Mouse (Mus musculus): Measurements from ENCODE around the gene Ccdc163.
"Not testable (repeated sequence)": the region's sequence is repeated elsewhere in the genome, so short reads cannot be mapped to it uniquely, and the experiment has no call there.

Gene Ccdc163

GRCm38 (mm10) chr4:116708201-116708764, at the start of gene Ccdc163, which contains the start of gene Mmachc:
Gene Ccdc163 (plus strand): TSS chr4:116708509.
Gene Mmachc (minus strand): TSS chr4:116708406.
- peak; percentile 83 to 91 for DNase-seq

DNA sequence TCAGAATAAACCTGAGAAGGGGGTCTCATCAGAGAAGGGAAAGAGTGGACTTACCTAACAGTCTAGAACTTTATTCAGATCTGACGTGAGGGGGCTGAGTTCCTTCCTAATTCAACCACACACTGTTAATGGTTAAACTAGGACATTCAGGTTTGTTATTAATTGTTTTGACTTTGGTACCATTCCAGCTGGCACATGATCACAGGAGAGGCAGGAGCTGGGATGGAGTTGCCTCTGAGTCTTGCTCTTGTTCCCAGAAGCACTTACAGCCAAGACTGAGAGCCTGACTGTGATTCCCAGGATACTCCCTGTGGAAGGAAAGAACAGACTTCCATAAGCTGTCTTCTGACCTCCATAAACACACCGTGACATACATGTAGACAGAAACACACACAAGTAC, 48.8 kb upstream of the Ccdc163 start:
- no peak for DNase-seq

- not testable (repeated sequence) for DNase-seq
Observed at GRCm38 (mm10) chr4:116659916-116660315, 48.4 kb upstream of the Ccdc163 start.

- DNase-seq: no peak
Observed at GRCm38 (mm10) chr4:116660829-116661228, 47.5 kb upstream of the Ccdc163 start.

DNA sequence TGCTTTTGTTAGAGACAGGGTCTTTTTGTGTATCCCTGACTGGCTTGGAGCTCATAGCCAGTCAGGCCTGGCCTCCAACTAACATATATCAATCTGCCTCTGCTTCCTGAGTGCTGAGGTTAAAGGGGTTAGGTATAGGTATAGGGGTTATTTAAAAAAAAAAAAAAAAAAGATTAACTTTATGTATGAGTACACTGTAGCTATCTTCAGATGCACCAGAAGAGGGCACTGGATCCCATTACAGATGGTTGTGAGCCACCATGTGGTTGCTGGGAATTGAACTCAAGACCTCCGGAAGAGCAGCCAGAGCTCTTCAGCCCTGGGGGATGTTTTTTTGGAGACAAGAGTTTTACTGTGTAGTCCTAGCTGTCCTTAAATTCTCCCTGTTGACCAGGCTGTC, 46.3 kb upstream of the Ccdc163 start:
- no peak for DNase-seq

GRCm38 (mm10) chr4:116666625-116667024, 41.7 kb upstream of the Ccdc163 start:
- no peak for DNase-seq

GRCm38 (mm10) chr4:116668145-116668544, 40.2 kb upstream of the Ccdc163 start:
- DNase-seq: no peak

DNA sequence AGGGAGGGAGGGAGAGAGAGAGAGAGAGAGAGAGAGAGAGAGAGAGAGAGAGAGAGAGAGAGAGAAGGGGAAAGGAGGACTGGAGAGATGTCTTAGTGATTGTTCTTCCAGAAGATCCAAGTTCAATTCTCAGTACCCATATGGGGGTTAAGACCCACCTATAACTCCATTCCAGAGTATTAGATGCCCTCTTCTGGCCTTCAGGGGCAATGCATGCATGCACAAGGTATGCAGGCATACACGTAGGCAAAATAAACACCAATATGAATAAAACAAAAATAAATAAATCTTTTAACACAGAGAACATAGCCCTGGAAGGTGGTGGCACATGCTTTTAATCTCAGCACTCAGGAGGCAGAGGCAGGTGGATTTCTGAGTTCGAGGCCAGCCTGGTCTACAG, 39.0 kb upstream of the Ccdc163 start:
- peak; percentile 13 to 26 for DNase-seq

- no peak for DNase-seq
Observed at GRCm38 (mm10) chr4:116672785-116673184, 35.5 kb upstream of the Ccdc163 start.

DNA sequence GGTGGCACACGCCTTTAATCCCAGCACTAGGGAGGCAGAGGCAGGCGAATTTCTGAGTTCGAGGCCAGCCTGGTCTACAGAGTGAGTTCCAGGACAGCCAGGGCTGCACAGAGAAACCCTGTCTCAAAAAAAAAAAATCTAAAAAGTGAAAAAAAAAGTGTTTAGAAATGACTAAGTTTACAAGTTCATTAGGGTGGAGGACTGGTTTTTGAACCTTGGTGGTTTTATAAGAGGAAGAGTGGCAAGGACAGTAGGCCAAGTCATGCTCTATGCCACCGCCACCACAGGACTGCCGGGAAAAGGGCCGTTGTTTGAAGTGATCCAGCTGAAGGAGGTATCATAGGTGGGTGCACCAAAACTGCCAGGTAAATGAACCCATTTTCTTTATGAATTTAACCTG, 33.5 kb upstream of the Ccdc163 start:
- not testable (repeated sequence) for DNase-seq

DNA sequence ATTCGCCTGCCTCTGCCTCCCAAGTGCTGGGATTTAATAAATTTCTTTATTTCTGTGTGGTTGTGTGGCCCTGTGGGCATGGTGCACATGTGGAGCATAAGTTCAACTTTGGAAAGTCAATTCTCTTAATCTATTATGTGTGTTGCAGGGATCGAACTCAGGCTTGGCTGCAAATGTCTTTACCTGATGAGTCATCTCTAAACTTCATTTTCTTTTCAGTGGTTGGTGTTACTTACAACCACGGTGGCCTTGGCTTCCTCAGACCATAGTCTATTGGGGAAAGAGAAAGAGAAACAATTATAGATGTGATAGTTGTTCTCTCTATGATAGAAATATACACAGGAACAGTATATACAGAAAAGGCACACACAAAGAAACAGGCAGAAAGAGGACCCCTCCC, 32.3 kb upstream of the Ccdc163 start:
- no peak for DNase-seq

DNA sequence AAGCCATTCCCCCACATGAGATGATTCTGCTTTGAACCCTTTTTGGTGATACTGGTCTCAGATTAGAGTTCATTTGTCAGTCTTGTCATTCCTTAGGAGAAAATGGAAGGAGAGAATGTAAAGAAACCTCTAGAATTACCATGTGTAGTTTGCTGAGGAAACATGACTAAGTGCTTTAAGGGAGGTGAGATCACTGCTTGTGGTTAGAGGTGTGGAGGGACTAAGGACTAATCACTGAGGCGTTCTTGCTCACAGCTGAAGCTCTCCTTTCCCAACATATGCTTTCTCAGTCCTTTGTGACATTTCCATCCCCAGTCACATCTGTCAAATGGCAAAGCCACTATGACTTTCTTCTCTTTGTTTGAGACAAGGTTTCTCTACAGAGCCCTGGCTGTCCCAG, 30.5 kb upstream of the Ccdc163 start:
- DNase-seq: no peak

- no peak for DNase-seq
Observed at GRCm38 (mm10) chr4:116679141-116679540, 29.2 kb upstream of the Ccdc163 start.

- DNase-seq: not testable (repeated sequence)
Observed at GRCm38 (mm10) chr4:116680521-116680920, 27.8 kb upstream of the Ccdc163 start.

DNA sequence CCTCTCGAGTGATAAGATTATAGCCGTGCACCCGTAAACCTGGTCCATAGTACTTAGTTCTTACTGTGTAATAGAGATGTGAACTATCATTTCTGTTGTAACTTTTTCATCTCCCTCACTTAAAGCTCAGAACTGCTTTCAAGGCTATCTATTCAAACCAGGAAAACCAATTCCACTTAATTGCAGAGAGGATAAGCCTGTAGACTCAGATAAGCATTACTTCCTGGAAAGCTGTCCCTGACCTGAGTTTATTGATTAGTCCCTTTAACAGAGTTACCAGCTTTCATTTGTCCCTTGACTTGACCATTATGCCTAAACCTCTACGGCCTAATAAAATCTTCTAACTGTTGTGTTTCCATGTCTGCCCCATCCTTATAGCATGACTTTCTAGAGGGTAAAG, 24.4 kb upstream of the Ccdc163 start:
- no peak for DNase-seq

DNA sequence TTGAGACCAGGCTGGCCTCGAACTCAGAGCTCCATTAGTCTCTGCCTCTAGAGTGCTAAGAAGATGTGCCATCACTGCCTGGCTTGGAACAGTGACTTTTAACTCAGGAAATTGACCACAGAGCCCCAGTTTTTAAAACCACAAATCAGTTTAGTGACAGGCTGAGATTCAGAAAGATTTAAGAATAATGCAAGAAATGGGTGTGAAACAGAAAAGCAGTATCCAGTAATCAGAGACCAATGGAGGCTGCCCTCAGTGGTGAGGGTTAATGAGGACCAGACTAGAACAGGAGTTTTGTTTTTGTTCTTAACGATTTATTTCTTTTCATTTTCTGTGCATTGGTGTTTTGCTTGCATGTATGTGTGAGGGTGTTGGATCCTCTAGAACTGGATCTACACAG, 23.6 kb upstream of the Ccdc163 start:
- DNase-seq: no peak

- peak; percentile 95 to 98 for DNase-seq
Observed at GRCm38 (mm10) chr4:116685402-116686061, 22.8 kb upstream of the Ccdc163 start, which contains the start of gene Prdx1. Gene Prdx1 (plus strand): TSS chr4:116685544.

DNA sequence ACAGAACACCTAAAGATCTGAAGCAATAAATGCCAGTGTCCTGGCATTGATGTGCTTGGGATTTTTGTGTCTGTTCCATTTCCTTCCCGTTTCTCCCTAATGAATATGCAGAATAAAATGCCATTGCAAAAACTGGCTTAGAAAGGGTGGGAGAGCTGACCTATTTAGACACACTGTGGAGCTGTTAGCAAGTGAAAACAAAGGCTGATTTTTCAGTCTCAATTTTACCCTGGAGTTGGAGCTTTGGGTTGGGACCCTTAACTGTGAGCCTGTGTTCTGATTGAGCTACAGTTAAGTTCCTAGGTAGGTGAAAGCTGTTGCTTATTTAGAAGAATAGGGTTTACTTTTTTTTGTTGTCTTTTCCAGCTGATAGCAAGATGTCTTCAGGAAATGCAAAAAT, 21.3 kb upstream of the Ccdc163 start:
- no peak for DNase-seq

- DNase-seq: no peak
Observed at GRCm38 (mm10) chr4:116689309-116689876, 18.9 kb upstream of the Ccdc163 start.

- DNase-seq: no peak
Observed at GRCm38 (mm10) chr4:116692146-116692545, 16.2 kb upstream of the Ccdc163 start.

GRCm38 (mm10) chr4:116693785-116694184, 14.5 kb upstream of the Ccdc163 start:
- DNase-seq: no peak

- no peak for DNase-seq
Observed at GRCm38 (mm10) chr4:116698693-116699342, 9.5 kb upstream of the Ccdc163 start.

DNA sequence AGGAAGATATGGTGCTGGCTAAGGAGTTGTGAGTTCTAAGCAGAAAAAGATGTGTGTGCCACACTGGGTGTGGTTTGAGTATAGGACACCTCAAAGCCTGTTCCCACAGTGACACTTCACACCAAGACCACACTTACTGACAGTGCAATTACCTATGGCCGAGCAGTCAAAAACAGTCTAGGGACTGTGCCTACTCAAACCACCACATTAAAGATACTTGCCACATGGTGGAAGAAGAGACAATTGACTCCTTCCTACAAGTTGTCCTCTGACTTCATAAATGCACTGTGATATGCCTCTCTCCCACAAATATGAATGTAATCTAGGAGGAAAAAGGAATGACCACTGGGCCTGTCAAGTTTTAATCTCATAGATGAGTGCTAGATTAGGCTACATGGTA, 7.3 kb upstream of the Ccdc163 start:
- DNase-seq: no peak

GRCm38 (mm10) chr4:116703804-116704203, 4.5 kb upstream of the Ccdc163 start:
- DNase-seq: peak; percentile 73 to 80

Data from thymus, postnatal 36 days (tissue).